Mouse (Mus musculus): ENCODE results near the gene Naa80.
A peak's percentile ranks its signal among the peaks of the same experiment; 100 is the strongest.

Gene Naa80

GRCm38 (mm10) chr9:107578587-107578986, at the start of gene Naa80:
Gene Naa80 (plus strand): TSS chr9:107578887.
- no peak for DNase-seq

DNA sequence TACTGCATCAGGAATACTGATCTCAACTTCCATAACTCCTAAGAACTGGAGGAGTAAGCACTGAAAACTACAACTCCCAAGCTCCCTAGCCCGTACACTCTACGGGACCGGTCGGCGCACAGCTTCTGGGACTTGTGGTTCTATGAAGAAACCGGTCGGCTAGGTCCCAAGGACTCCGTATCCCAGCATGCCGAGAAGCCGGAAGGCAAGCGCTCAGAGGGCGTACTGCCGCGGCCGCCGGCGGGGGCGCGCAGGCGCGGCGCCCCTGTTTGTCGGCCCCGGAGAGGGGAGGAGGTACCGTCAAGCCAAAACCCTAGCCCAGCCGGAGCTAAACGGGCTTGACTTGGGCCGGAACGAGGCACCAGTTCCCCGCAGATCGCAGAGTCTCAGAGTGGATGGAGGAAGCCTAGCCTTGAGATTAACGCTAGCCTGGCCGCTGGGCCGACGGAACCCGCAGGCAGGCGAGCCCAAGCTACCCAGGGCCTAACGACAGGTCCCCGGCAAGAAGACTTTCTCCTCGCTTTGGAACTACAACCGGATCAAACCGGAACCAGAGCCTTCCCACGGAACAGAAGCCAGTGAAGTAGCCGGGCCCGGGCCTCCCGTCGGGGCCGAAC, 44.8 kb upstream of the Naa80 start, which contains the start of gene Tmem115:
TSS of gene Tmem115 (plus strand) at position 155 of the 617 bp plus-strand sequence.
- peak; percentile 89 to 91 for DNase-seq

DNA sequence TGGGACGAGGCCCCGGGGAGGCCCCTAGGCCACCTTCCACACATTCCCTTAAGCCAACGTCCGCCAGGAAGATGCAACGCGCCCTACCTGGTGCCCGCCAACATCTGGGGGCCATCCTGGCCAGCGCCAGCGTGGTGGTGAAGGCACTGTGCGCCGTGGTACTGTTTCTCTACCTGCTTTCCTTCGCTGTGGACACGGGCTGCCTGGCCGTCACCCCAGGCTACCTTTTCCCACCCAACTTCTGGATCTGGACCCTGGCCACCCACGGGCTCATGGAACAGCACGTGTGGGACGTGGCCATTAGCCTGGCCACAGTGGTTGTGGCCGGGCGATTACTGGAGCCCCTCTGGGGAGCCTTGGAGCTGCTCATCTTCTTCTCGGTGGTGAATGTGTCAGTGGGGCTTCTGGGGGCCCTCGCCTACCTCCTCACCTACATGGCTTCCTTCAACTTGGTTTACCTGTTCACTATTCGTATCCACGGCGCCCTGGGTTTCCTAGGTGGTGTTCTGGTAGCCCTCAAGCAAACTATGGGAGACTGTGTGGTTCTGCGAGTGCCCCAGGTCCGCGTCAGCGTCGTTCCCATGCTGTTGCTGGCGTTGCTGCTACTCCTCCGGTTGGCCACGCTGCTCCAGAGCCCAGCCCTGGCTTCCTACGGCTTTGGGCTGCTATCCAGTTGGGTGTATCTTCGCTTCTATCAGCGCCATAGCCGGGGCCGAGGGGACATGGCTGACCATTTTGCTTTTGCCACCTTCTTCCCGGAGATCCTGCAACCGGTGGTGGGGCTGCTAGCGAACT, 44.1 kb upstream of the Naa80 start:
- DNase-seq: peak; percentile 32 to 44

DNA sequence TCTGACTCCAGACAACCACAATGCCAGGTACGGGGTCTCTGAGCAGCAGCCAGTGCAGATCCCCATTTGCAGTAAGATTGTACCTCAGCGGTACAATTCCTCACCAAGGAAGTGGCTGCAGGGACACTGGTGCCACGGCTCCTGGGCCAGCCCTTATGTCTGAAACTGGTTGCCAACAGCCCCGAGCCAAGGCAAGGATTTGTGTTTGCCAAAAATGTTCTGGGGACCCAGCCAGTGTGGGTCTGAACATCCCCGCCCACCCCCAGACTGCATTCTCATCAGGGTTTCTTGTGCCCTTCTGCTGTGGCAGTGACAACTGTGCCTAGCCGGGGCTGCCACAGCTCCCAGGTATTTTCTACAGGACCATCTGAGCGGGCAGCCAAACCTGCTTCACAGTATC, 40.5 kb upstream of the Naa80 start:
- DNase-seq: no peak

- DNase-seq: no peak
Observed at GRCm38 (mm10) chr9:107538711-107539110, 40.0 kb upstream of the Naa80 start.

GRCm38 (mm10) chr9:107539940-107540339, 38.7 kb upstream of the Naa80 start:
- DNase-seq: no peak

DNA sequence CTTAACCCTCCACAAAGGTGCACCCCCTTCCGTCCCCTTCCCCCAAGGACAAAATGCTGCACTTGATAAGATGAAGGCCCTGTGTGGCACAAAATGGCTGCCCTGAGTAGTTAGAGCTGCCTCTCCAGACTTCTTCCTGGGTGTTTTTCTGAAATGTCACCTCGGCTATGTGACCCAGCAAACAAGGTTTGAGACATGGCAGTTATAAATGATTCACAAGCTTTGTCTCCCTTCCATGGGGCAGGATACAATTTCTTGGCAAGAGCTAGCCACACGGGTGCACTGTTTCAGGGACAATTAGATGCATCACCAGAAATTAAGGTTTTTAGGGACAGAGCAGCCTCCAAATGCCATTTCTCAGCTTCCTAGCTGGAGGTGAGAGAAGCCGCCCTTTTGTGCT, 38.3 kb upstream of the Naa80 start:
- DNase-seq: no peak

DNA sequence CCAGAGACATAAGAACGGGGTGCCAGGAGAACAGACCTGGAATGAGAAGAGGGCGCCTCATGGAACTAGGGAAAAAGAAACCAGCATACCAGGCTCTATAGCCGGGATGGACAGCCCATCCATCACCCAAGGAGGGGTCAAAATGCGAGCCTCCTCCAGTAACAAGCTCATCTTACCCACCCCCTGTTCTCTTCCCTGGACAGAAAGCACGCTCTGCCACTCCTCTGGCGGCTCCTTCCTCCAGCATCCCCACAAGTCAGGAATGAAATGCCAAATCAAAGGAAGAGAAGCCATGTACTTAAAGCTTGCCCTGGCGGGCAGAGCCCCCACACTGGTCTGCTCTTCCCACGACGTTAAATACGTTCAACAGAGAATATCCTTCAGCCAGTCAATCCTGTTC, 37.7 kb upstream of the Naa80 start:
- no peak for DNase-seq

DNA sequence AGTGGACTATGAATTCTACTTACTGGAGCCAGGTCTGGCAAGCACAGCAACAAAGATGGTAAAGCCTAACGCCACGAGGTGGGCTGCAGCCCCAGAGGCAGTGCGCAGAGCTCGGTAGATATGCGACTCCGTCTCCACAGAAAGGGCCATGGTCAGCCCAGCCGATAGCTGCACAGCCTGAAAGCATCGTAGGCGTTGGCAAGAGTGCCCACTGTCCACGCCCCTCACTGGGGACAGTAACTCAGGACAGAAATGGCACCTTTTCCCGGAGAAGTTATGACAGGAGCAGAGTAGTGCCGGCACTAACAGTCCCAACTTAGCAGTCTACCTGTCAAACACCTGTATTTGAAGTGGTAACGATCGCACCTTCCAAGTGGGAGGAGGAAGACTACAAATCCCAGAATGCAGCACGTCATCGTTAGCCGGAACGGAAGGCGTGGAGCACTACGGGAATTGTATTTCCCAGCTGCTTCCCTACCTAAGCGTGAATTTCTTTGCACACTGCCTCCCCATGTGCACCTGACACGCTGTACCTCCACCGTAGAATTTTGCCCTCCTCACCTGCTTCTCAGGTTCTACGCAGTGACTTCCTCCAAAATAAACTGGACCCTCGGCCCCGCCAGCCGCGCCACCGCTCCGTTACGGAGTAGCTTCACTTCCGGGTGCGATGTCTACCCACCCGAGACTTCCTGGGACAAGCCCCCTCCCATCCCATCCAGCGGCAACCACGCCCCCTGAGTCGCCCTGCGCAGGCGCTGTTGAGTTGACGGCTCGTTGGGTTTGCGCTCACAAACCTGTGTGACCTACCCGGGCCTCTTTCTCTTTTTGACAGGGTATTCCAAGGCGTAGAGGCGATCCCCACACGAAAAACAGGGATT, 37.0 kb upstream of the Naa80 start, which contains the start of the genes Cyb561d2 and Nprl2:
TSS of gene Cyb561d2 (minus strand) at position 720 of the 878 bp plus-strand sequence.
TSS of gene Nprl2 (plus strand) at position 753 of the 878 bp plus-strand sequence.
- peak; percentile 90 to 92 for DNase-seq

GRCm38 (mm10) chr9:107542352-107542686, 36.4 kb upstream of the Naa80 start:
- no peak for DNase-seq

- no peak for DNase-seq
Observed at GRCm38 (mm10) chr9:107542721-107543120, 36.0 kb upstream of the Naa80 start.

DNA sequence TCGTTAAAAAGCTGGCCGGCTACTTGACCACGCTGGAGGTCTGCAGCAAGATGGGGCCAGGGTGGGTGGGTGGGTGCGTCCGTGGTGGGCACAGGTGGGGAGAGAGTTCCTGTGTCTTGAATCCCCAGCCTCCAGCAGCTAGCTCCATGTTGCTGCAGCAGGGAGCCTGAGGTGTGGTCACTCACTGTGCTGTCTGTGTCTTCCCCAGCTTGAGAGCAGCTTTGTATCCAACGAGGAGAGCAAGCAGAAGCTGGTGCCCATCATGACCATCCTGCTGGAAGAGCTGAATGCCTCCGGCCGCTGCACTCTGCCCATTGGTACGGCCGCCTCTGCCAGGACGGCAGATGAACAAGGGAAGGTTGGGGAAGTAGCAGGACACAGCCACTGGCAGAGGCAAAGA, 35.4 kb upstream of the Naa80 start:
- no peak for DNase-seq

GRCm38 (mm10) chr9:107544196-107544700, 34.4 kb upstream of the Naa80 start:
- DNase-seq: no peak

GRCm38 (mm10) chr9:107544729-107545128, 34.0 kb upstream of the Naa80 start:
- no peak for DNase-seq

DNA sequence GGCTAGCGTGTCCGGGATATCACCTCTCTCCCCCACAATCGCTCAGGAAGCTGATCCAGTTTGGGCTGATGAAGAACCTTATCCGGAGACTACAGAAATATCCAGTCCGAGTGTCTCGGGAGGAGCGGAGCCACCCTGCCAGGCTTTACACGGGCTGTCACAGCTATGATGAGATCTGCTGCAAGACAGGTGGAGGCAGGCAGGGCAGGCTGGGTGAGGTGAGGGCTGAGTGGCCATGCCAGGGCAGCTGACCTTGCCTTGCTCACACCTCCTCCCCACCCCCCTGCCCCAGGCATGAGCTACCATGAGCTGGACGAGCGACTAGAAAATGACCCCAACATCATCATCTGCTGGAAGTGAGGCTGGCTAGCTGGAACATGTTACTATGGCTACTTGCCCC, 33.5 kb upstream of the Naa80 start:
- DNase-seq: no peak

DNA sequence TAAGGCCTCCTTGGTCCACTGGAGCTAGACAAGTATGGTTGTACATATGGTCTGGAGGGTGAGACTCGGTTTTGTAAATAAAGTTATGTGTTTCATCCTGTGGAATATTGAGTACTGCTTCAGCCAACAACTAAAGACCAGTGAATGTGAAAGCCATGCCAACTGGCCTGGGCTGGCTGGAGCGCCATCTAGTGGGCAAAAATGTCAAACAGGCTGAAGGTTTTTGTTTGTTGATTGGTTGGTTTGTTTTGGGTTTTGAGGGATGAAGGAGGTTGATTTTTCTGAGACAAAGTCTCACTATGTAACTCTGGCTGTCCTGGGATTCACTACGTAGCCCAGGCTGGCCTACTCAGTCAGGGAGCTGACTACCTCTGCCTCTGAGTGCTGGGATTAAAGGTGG, 33.1 kb upstream of the Naa80 start:
- peak; percentile 79 to 87 for DNase-seq

DNA sequence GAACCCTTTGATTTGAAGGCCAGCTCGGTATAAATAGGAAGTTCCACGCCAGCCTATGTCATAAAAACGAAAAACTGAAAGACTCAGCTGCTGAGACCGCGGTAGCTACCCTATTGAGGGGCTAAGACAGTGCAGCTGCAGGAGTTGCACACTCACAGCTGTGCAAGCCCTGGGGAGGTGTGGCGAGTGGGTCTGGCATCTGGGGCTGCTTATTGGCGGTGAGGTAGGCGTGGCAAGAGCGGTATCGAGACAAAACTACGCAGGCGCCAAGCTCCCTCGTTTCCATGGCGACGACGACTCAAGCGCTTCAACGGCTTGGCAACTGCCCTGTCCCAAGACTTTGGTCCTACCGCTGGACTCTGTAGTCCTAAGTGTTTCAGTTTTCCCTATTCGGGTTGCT, 31.7 kb upstream of the Naa80 start, which contains the start of gene Zmynd10:
TSS of gene Zmynd10 (plus strand) at position 273 of the 400 bp plus-strand sequence.
- peak in 1 of 2 experiments; percentile 42 for DNase-seq

- DNase-seq: no peak
Observed at GRCm38 (mm10) chr9:107547957-107548356, 30.7 kb upstream of the Naa80 start.

- DNase-seq: no peak
Observed at GRCm38 (mm10) chr9:107548820-107549219, 29.9 kb upstream of the Naa80 start.

DNA sequence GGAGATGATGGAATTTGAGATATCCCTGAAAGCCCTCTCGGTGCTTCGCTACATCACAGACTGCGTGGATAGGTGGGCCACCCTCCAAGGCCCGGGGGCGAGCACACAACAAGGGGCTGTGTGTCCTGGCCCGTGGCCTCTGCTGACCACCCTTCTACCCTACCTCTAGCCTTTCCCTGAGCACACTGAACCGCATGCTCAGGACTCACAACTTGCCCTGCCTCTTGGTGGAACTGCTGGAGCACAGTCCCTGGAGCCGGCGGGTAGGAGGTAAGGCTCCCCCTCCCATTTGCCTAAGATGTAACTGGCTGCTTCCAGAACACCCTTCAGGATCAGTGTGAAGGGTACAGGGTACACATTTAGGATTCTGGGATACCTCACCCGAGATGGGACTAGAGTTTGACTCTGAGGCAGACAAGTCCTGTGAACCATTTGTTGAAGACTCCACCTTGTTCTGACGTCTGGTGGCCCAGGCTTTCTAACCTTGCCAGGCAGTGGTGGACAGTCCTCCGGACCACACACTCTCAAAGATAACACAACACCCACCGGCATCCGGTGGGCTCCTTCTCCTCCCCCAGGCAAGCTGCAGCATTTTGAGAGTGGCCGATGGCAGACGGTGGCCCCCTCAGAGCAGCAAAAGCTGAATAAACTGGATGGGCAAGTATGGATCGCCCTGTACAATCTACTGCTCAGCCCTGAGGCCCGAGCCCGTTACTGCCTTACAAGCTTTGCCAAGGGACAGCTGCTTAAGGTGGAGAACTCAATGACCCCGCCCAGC, 29.2 kb upstream of the Naa80 start:
- no peak for DNase-seq

DNA sequence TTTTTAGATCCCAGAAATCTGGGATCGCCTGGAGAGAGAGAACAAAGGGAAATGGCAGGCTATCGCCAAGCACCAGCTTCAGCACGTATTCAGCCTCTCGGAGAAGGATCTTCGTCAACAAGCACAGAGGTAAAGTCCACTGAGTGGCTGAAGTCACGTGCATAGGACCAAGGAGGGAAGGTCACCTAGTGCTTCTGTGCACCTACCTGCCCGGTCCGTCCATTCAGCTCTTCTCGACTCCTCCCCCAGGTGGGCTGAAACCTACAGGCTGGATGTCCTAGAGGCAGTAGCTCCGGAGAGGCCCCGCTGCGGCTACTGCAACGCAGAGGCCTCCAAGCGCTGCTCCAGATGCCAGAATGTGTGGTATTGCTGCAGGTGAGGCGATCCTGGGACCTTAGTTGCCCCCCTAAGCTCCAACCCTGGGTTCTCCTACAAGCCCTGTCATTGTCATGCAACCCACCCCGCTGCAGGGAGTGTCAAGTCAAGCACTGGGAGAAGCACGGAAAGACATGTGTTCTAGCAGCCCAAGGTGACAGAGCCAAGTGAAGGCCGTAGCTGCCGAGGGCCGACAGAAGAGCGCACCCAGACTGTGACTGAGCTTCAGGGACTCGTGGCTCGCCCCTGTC, 28.1 kb upstream of the Naa80 start:
- DNase-seq: no peak

All from cerebellum, postnatal 36 days (tissue).